Mouse (Mus musculus) intestine, embryonic 15.5 days (tissue): ENCODE measurements around the gene Olfr420. TPM values are rescaled to one million over a fixed set of nuclear protein-coding genes. Genes with fewer than 3 reads are reported as not detected.

Experiments
- ATAC-seq: fragments of 200-750 bp; cut with Nextera tagmentation; 2 replicates; pipeline ENCODE4 v1.8.0; 2017; ENCODE audit warnings: moderate TSS enrichment, moderate library complexity
- H3K27ac ChIP-seq: fragments of 300-500 bp; sonication (generic); 2 replicates; pipeline ENCODE4 v1.5.1; 2015; ENCODE audit warnings: mild to moderate bottlenecking, inconsistent platforms
- H3K27me3 ChIP-seq: fragments of 300-500 bp; sonication (generic); replicated peaks from 2 replicates; pipeline ENCODE4 v1.6.1; 2015; ENCODE audit warnings: inconsistent platforms
- H3K36me3 ChIP-seq: fragments of 300-500 bp; sonication (generic); 2 replicates; pipeline ENCODE4 v1.6.1; 2015; ENCODE audit warnings: inconsistent platforms
- H3K4me1 ChIP-seq: fragments of 300-500 bp; sonication (generic); replicated peaks from 2 replicates; pipeline ENCODE4 v1.6.1; 2015; ENCODE audit warnings: inconsistent platforms
- H3K4me2 ChIP-seq: fragments of 300-500 bp; sonication (generic); replicated peaks from 2 replicates; pipeline ENCODE4 v1.6.1; 2015; ENCODE audit warnings: mild to moderate bottlenecking, inconsistent platforms
- H3K4me3 ChIP-seq: fragments of 300-500 bp; sonication (generic); replicated peaks from 2 replicates; pipeline ENCODE4 v1.5.1; 2015; ENCODE audit warnings: inconsistent platforms
- H3K9ac ChIP-seq: fragments of 300-500 bp; sonication (generic); 2 replicates; pipeline ENCODE4 v1.6.1; 2015; ENCODE audit warnings: inconsistent platforms
- H3K9me3 ChIP-seq: fragments of 300-500 bp; sonication (generic); 2 replicates; pipeline ENCODE4 v1.6.1; 2016; ENCODE audit warnings: inconsistent platforms
- WGBS: fragments of 180-500 bp; shearing (Covaris S2); methylation state at CpG from one replicate; pipeline ENCODE4 v1.1.7; 2015; 5-methylcytosine and 5-hydroxymethylcytosine counted together
- polyA plus RNA-seq: library from polyadenylated mRNA; unstranded; fragments of >200 nt; fragmentation: Nextera tagmentation; extraction: Ambion mirVana; gene quantifications from 2 replicates; pipeline ENCODE4 v1.2.1, GENCODE M21; 2015

Gene Olfr420
- not detected in 2 replicates for polyA plus RNA-seq

GRCm38 (mm10) chr1:174155333-174155732 lies at the start of gene Olfr420:
TSS of gene Olfr420 (plus strand) at chr1:174155633.
- WGBS = 88% methylated on average over 1 of the region's 1 CpGs
- Histone ChIP-seq H3K4me1 (no peaks in the 10 kb centered on the region), H3K9ac (no peak within 1 kb of the TSS), H3K27ac (no peak within 1 kb of the TSS), H3K36me3 (no peaks in the 10 kb centered on the region), H3K4me2 (no peak within 1 kb of the TSS), H3K4me3 (no peak within 1 kb of the TSS), H3K27me3 (no peaks in the 10 kb centered on the region), H3K9me3 (no peaks in the 10 kb centered on the region)
- no peak for ATAC-seq

GRCm38 (mm10) chr1:174121062-174121461 lies 34.4 kb upstream of the Olfr420 start, which contains the start of gene Olfr231:
TSS of gene Olfr231 (minus strand) at chr1:174121162.
- WGBS = 64% methylated on average over 2 of the region's 2 CpGs
- no peak within 1 kb of the TSS for H3K27ac ChIP-seq
- H3K4me1 ChIP-seq = no peaks in the 10 kb centered on the region
- H3K27me3 ChIP-seq = no peaks in the 10 kb centered on the region
- no peak within 1 kb of the TSS for H3K4me3 ChIP-seq
- no peaks in the 10 kb centered on the region for H3K9me3 ChIP-seq
- H3K36me3 ChIP-seq = no peaks in the 10 kb centered on the region
- ATAC-seq = no peak
- no peak within 1 kb of the TSS for H3K9ac ChIP-seq
- H3K4me2 ChIP-seq = no peak within 1 kb of the TSS

DNA sequence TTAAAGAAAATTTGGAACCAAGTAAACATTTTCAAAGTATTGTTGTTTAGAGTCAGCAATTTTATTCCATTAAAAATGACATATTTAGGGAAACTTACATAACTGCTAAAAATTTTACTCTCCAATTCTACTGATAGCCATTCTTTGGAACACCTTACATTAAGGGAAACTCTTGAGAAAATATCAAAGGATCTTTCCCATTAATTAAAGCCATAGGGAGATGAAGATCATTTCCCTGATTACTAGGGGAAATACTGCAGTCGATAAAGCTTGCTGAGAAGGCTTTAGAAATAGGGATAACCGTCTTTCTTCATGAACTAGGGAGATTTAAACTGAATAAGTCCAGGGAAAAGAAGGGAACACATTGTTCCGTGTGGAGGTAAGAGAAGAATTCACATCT lies 24.2 kb upstream of the Olfr420 start, which contains the start of gene Olfr424:
Gene Olfr424, plus strand, starts transcription at position 301 of the 400 bp plus-strand sequence.
- Histone ChIP-seq H3K9ac (no peak within 1 kb of the TSS), H3K36me3 (no peaks in the 10 kb centered on the region), H3K4me1 (no peaks in the 10 kb centered on the region), H3K27me3 (no peaks in the 10 kb centered on the region), H3K27ac (no peak within 1 kb of the TSS), H3K4me2 (no peak within 1 kb of the TSS), H3K4me3 (no peak within 1 kb of the TSS), H3K9me3 (no peaks in the 10 kb centered on the region)
- 87% methylated on average over 3 of the region's 3 CpGs for WGBS
- ATAC-seq = no peak

DNA sequence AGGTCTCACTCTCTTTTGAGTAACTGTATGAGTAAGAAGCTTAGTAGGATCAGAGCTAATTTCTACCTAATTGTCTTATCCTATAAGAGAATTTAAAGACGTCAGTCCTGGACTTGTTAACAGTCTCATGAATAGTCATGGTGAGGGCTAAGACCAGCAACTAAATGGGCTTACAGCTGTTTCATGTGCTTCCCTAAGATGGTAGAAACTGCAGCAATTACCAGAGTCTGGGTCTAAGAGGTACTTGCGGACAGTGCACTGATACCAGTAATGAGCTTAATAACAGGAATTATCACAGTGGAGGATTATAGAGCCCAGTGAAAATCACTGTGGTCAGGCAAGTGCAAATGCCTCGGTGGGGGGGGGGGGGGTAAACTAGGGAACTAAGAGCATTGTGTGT lies 23.4 kb upstream of the Olfr420 start:
- Histone ChIP-seq H3K9me3 (no peaks in the 10 kb centered on the region), H3K4me3 (no peak overlapping the region), H3K9ac (no peak overlapping the region), H3K27ac (no peak overlapping the region), H3K27me3 (no peaks in the 10 kb centered on the region), H3K4me1 (no peaks in the 10 kb centered on the region), H3K36me3 (no peaks in the 10 kb centered on the region), H3K4me2 (no peak overlapping the region)
- WGBS = 77% methylated on average over 3 of the region's 3 CpGs
- no peak for ATAC-seq

DNA sequence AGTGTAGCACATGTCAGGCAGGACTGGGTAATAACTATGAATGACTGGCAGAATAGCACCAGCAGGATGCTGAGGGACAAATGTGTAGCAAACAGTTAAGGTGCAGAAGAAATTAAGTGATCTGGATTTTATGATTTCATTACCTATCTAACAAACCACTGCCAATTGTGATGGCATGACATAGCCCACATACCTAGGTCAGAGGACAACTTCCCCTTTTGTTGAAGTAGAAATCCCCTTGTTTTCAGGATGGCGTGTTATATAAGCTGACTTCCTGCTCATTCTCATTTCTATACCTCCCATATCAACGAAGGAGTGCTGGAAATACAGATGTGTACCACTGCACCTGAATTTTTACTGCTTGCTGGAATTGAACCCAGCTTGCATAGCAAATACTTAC lies 14.0 kb upstream of the Olfr420 start:
- Histone ChIP-seq H3K9ac (no peak overlapping the region), H3K36me3 (no peaks in the 10 kb centered on the region), H3K4me2 (no peak overlapping the region), H3K4me1 (no peaks in the 10 kb centered on the region), H3K4me3 (no peak overlapping the region), H3K27me3 (no peaks in the 10 kb centered on the region), H3K27ac (no peak overlapping the region), H3K9me3 (no peaks in the 10 kb centered on the region)
- 71% methylated on average over 2 of the region's 2 CpGs for WGBS
- ATAC-seq = no peak

- H3K27ac ChIP-seq = no peak overlapping the region
- H3K9ac ChIP-seq = no peak overlapping the region
- no peaks in the 10 kb centered on the region for H3K27me3 ChIP-seq
- no peaks in the 10 kb centered on the region for H3K4me1 ChIP-seq
- H3K4me3 ChIP-seq = no peak overlapping the region
- ATAC-seq = no peak
- no peak overlapping the region for H3K4me2 ChIP-seq
- no peaks in the 10 kb centered on the region for H3K36me3 ChIP-seq
- no peaks in the 10 kb centered on the region for H3K9me3 ChIP-seq
- 79% methylated on average over 1 of the region's 1 CpGs for WGBS
Measured at GRCm38 (mm10) chr1:174146696-174147095, 8.7 kb upstream of the Olfr420 start.

DNA sequence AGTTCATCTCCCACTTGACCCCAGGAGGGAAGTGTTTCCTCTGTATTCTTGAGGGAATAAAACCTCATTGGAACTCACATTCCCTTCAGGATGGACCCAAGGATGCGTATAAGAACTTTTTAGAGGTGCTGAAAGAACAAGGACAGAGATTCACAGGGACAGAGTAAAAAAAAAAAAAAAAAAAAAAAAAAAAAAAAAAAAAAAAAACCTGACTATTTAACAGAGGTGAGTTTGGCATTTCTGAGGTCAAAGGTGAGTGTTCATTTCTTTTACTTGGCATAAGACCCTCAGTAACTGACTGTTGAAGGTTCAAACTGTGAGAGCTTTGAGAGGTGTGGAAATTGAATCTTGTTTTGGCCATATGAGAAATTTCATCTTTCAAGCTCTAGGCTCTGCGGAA lies 6.1 kb upstream of the Olfr420 start:
- H3K36me3 ChIP-seq = no peaks in the 10 kb centered on the region
- H3K4me2 ChIP-seq = no peak overlapping the region
- H3K27me3 ChIP-seq = no peaks in the 10 kb centered on the region
- no peaks in the 10 kb centered on the region for H3K4me1 ChIP-seq
- H3K4me3 ChIP-seq = no peak overlapping the region
- H3K9ac ChIP-seq = no peak overlapping the region
- 80% methylated on average over 2 of the region's 2 CpGs for WGBS
- no peak overlapping the region for H3K27ac ChIP-seq
- no peak for ATAC-seq
- H3K9me3 ChIP-seq = no peaks in the 10 kb centered on the region

GRCm38 (mm10) chr1:174157622-174158021 lies 2.2 kb downstream of the Olfr420 start:
- Histone ChIP-seq H3K4me1 (no peaks in the 10 kb centered on the region), H3K4me2 (no peak overlapping the region), H3K27ac (no peak overlapping the region), H3K9ac (no peak overlapping the region), H3K27me3 (no peaks in the 10 kb centered on the region), H3K4me3 (no peak overlapping the region), H3K9me3 (no peaks in the 10 kb centered on the region), H3K36me3 (no peaks in the 10 kb centered on the region)
- ATAC-seq = no peak
- WGBS = 85% methylated on average over 3 of the region's 3 CpGs

DNA sequence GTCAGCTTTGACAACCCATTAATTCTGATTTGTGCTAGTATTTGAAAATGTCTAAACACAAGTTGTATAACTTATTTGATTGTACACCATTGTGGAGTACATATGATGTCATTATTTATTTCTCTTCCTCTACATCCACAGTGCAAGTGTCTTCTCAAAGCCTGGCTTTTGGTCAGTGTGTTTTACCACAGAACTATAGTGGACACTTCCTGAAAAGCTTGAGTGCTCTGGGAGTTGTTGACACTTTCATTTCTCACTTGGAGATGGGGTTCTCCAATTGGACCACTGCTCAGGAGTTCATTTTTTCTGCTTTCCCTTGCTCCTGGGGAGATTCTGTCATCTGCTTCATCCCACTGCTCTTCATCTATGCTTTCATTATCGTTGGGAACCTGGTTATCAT lies 3.1 kb downstream of the Olfr420 start:
- no peak overlapping the region for H3K9ac ChIP-seq
- no peaks in the 10 kb centered on the region for H3K27me3 ChIP-seq
- no peaks in the 10 kb centered on the region for H3K9me3 ChIP-seq
- no peak overlapping the region for H3K27ac ChIP-seq
- H3K4me1 ChIP-seq = no peaks in the 10 kb centered on the region
- ATAC-seq = no peak
- 79% methylated on average over 1 of the region's 1 CpGs for WGBS
- H3K36me3 ChIP-seq = no peaks in the 10 kb centered on the region
- no peak overlapping the region for H3K4me2 ChIP-seq
- H3K4me3 ChIP-seq = no peak overlapping the region

DNA sequence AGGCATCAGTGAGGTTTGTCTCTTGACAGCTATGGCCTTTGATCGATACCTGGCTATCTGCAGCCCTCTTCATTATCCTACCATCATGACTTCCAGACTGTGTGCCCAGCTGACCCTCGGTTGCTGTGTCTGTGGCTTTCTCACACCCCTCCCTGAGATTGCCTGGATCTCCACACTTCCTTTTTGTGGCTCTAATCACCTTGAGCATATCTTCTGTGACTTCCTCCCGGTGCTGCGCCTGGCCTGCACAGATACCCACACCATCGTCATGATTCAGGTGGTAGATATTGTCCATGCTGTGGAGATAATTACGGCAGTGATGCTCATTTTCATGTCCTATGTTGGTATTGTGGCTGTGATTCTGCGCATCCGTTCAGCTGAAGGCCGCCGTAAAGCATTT lies 3.7 kb downstream of the Olfr420 start:
- no peaks in the 10 kb centered on the region for H3K4me1 ChIP-seq
- H3K36me3 ChIP-seq = no peaks in the 10 kb centered on the region
- no peaks in the 10 kb centered on the region for H3K27me3 ChIP-seq
- H3K9me3 ChIP-seq = no peaks in the 10 kb centered on the region
- H3K27ac ChIP-seq = no peak overlapping the region
- H3K4me3 ChIP-seq = no peak overlapping the region
- H3K4me2 ChIP-seq = no peak overlapping the region
- no peak for ATAC-seq
- WGBS = 92% methylated on average over 10 of the region's 10 CpGs
- no peak overlapping the region for H3K9ac ChIP-seq

- ATAC-seq = no peak
- Histone ChIP-seq H3K27me3 (no peaks in the 10 kb centered on the region), H3K9me3 (no peaks in the 10 kb centered on the region)
Measured at GRCm38 (mm10) chr1:174169024-174169423, 13.6 kb downstream of the Olfr420 start.

GRCm38 (mm10) chr1:174170706-174171501 lies 15.5 kb downstream of the Olfr420 start:
- H3K4me1 ChIP-seq = no peaks in the 10 kb centered on the region
- H3K36me3 ChIP-seq = no peaks in the 10 kb centered on the region
- H3K27ac ChIP-seq = no peak overlapping the region
- WGBS = 52% methylated on average over 5 of the region's 5 CpGs
- no peaks in the 10 kb centered on the region for H3K27me3 ChIP-seq
- H3K4me3 ChIP-seq = no peak overlapping the region
- 0 out of 2 replicates have a peak, but pooled peaks have one; percentile 8 for ATAC-seq
- no peak overlapping the region for H3K9ac ChIP-seq
- H3K9me3 ChIP-seq = no peaks in the 10 kb centered on the region
- H3K4me2 ChIP-seq = no peak overlapping the region

More at GRCm38 (mm10) chr1:174169024-174169423, 13.6 kb downstream of the Olfr420 start:
- Histone ChIP-seq H3K4me1 (no peaks in the 10 kb centered on the region), H3K9ac (no peak overlapping the region), H3K36me3 (no peaks in the 10 kb centered on the region), H3K27ac (no peak overlapping the region), H3K4me3 (no peak overlapping the region), H3K4me2 (no peak overlapping the region)

DNA sequence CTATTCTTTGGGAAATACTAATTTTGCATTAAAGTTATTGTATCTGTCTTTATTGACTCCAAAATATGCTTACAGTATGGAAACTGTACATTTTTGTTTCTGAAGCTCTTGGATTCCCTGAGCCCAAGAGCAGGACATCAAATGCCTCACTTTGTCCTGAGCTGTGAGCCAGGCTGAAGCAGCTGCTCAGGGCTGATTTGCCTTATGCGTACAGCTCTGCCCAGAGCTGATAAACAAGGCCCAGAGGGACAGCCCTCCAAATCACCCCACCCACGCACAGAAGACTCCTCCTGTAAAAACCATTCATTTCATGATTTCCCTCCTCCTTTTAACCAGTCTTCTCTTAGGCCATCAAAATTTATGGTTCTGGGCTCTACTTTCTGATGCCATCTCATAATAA lies 16.1 kb downstream of the Olfr420 start:
- no peak overlapping the region for H3K27ac ChIP-seq
- 38% methylated on average over 2 of the region's 2 CpGs for WGBS
- H3K4me2 ChIP-seq = no peak overlapping the region
- no peaks in the 10 kb centered on the region for H3K4me1 ChIP-seq
- ATAC-seq = peak; percentile 94
- H3K9ac ChIP-seq = no peak overlapping the region
- no peaks in the 10 kb centered on the region for H3K9me3 ChIP-seq
- H3K27me3 ChIP-seq = no peaks in the 10 kb centered on the region
- H3K36me3 ChIP-seq = no peaks in the 10 kb centered on the region
- H3K4me3 ChIP-seq = no peak overlapping the region
